Mouse (Mus musculus) liver, embryonic 14.5 days (tissue): Measurements from ENCODE around the gene Trp53.

ENCODE experiments used
- CTCF ChIP-seq: IDR thresholded peaks from 2 replicates; pipeline ENCODE4 v1.5.1; 2016; ENCODE audit warnings: antibody characterized with exemption, low read depth, control low read depth
- EP300 ChIP-seq: IDR thresholded peaks from 2 replicates; pipeline ENCODE4 v1.6.1; 2016; ENCODE audit warnings: antibody characterized with exemption, low read depth

GRCm38 (mm10) chr11:69559851-69560765, 20.1 kb upstream of the Trp53 start, which contains the start of gene Efnb3:
- TF ChIP-seq CTCF: no peak
- TF ChIP-seq EP300: no peak
